Mouse (Mus musculus): ENCODE data around the gene Skor1. TPM values are rescaled to one million over a fixed set of nuclear protein-coding genes. Genes with fewer than 3 reads are reported as not detected.

Gene Skor1
- polyA plus RNA-seq, 1 experiment: 0.10 TPM

GRCm38 (mm10) chr9:63091101-63091921 is 57.5 kb downstream of the Skor1 start:
- no peak for TF ChIP-seq GATA1 (IDR thresholded peaks at IDR 0.05; ENCODE audit: low read length)

GRCm38 (mm10) chr9:63089141-63089540 is 59.6 kb downstream of the Skor1 start:
- no peak for TF ChIP-seq GATA1 (IDR thresholded peaks at IDR 0.05; ENCODE audit: low read length)

Other genes starting within 250 kb of the Skor1 start
- gene Pias1, start 161.0 kb downstream of the Skor1 start, polyA plus RNA-seq (2012): 0.90 and 0.97 TPM in 2 replicates
- 38.8 and 45.9 TPM in 2 replicates for gene Map2k5, start 228.9 kb upstream of the Skor1 start, polyA plus RNA-seq (2012)

Measured in G1E-ER4 (cell line).